Mouse (Mus musculus): Measurements from ENCODE around the gene Gm28053.

Gm28053 gene

GRCm38 (mm10) chr6:48741711-48742206, 23.4 kb downstream of the Gm28053 start:
- peak; percentile 66 for DNase-seq

- DNase-seq, result peak; percentile 89
Measured at GRCm38 (mm10) chr6:48742422-48743351, 24.3 kb downstream of the Gm28053 start.

- no peak for DNase-seq
Measured at GRCm38 (mm10) chr6:48745490-48745889, 27.1 kb downstream of the Gm28053 start.

- peak; percentile 79 for DNase-seq
Measured at GRCm38 (mm10) chr6:48745959-48746889, 27.8 kb downstream of the Gm28053 start, which contains the start of gene Gimap5. Gimap5 (plus strand) TSS chr6:48746197.

- DNase-seq, result peak; percentile 42
Measured at GRCm38 (mm10) chr6:48747091-48747966, 28.9 kb downstream of the Gm28053 start.

- no peak for DNase-seq
Measured at GRCm38 (mm10) chr6:48763567-48764270, 45.3 kb downstream of the Gm28053 start.

- no peak for DNase-seq
Measured at GRCm38 (mm10) chr6:48764496-48764895, 46.1 kb downstream of the Gm28053 start.

- DNase-seq, result no peak
Measured at GRCm38 (mm10) chr6:48768178-48768869, 49.9 kb downstream of the Gm28053 start.

- DNase-seq, result no peak
Measured at GRCm38 (mm10) chr6:48768933-48769332, 50.5 kb downstream of the Gm28053 start.

GRCm38 (mm10) chr6:48770696-48771095, 52.3 kb downstream of the Gm28053 start, which contains the start of gene Gimap3:
Gimap3 (minus strand) TSS chr6:48770851.
- DNase-seq, result no peak

- peak; percentile 90 for DNase-seq
Measured at GRCm38 (mm10) chr6:48772030-48772429, 53.6 kb downstream of the Gm28053 start.

- no peak for DNase-seq
Measured at GRCm38 (mm10) chr6:48784406-48784805, 66.0 kb downstream of the Gm28053 start.

- peak; percentile 77 for DNase-seq
Measured at GRCm38 (mm10) chr6:48785189-48785588, 66.8 kb downstream of the Gm28053 start.

GRCm38 (mm10) chr6:48785601-48786000, 67.2 kb downstream of the Gm28053 start:
- no peak for DNase-seq

GRCm38 (mm10) chr6:48787867-48788266, 69.5 kb downstream of the Gm28053 start:
- no peak for DNase-seq

- no peak for DNase-seq
Measured at GRCm38 (mm10) chr6:48801897-48802296, 83.5 kb downstream of the Gm28053 start.

Data from kidney, postnatal 14 days (tissue).